12 mouse cellular contexts compared by ENCODE assay signal in genomic region chr17:80018239-80018975, GRCm38 (mm10). TPM values are rescaled to one million over a fixed set of nuclear protein-coding genes. Genes with fewer than 3 reads are reported as not detected.
DNase-seq lines count a peak whose midpoint lies in the region; ATAC-seq lines count a peak whose summit lies in the region.
"Had no signal": no experiment of that assay in that cellular context is flagged by ENCODE, and none has a peak within 500 bp of the region (broad histone marks: within the 10 kb centered on the region; RNA-seq: fewer than 3 reads in every experiment).

No protein-coding gene starts in this region.

- no peak overlapping the region for H3K4me3 ChIP-seq in heart, embryonic 15.5 days
- H3K4me3 ChIP-seq in neural tube, embryonic 12.5 days = no peak overlapping the region
- H3K4me3 ChIP-seq in limb, embryonic 11.5 days (ENCODE audit: low read depth, low read length) = no peak overlapping the region

- H3K36me3 ChIP-seq in heart, embryonic 15.5 days = no peaks in the 10 kb centered on the region
- no peaks in the 10 kb centered on the region for H3K36me3 ChIP-seq in neural tube, embryonic 12.5 days
- H3K36me3 ChIP-seq in limb, embryonic 11.5 days (ENCODE audit: control insufficient read depth, insufficient read depth, low read length) = no peaks in the 10 kb centered on the region
- H3K36me3 ChIP-seq: midbrain, embryonic 12.5 days had no signal

- ATAC-seq in heart, embryonic 15.5 days (replicated peaks; ENCODE audit: insufficient number of reproducible peaks, insufficient read depth, low FRiP score, low read depth) = no peak
- ATAC-seq in neural tube, embryonic 12.5 days (ENCODE audit: low FRiP score, low read depth) = peak; percentile 50; the same call in 1 of the 2 replicates
- 0 out of 2 replicates have a peak, but pooled peaks have one; percentile 12 for ATAC-seq in limb, embryonic 11.5 days (ENCODE audit: insufficient number of reproducible peaks, low FRiP score, low TSS enrichment, low read depth)

- H3K27ac ChIP-seq in heart, embryonic 15.5 days = no peak overlapping the region
- H3K27ac ChIP-seq in neural tube, embryonic 12.5 days = no peak overlapping the region
- no peak overlapping the region for H3K27ac ChIP-seq in limb, embryonic 11.5 days (replicated peaks; ENCODE audit: low read depth, low read length)
- H3K27ac ChIP-seq: kidney, postnatal 0 days; midbrain, embryonic 12.5 days had no signal

- no peaks in the 10 kb centered on the region for H3K9me3 ChIP-seq in heart, embryonic 15.5 days (replicated peaks)
- H3K9me3 ChIP-seq in neural tube, embryonic 12.5 days = no peaks in the 10 kb centered on the region
- H3K9me3 ChIP-seq in limb, embryonic 11.5 days (ENCODE audit: control insufficient read depth, low read length) = no peaks in the 10 kb centered on the region
- H3K9me3 ChIP-seq: midbrain, embryonic 12.5 days had no signal

- intact Hi-C loops in gastrocnemius, postnatal 36 days (cut with DNase I) = loop anchor here (10.0 kb wide), 1 partner anchor 664 kb away; the partner anchor contains the start of gene Cdc42ep3

- no peak for DNase-seq in heart, adult 9 months (ENCODE audit: low spot score in 2 of 2)
- no peak for DNase-seq in neural tube, embryonic 10.5 days (ENCODE audit: extremely low spot score, low spot score)
- DNase-seq in limb, embryonic 11.5 days (ENCODE audit: low spot score) = peak; percentile 20
- no peak for DNase-seq in gastrocnemius, postnatal 36 days
- DNase-seq in gastrocnemius, postnatal 10 days = no peak
- DNase-seq: cerebellum, adult 11 months; layer of hippocampus, adult 9-11 months; right cerebral cortex, adult 18-20 months had no signal

- peak overlapping the region; percentile 67 for H3K4me2 ChIP-seq in heart, embryonic 15.5 days
- H3K4me2 ChIP-seq in neural tube, embryonic 12.5 days (replicated peaks) = no peak overlapping the region
- no peak overlapping the region for H3K4me2 ChIP-seq in limb, embryonic 11.5 days (ENCODE audit: low read depth, severe bottlenecking)

- H3K27me3 ChIP-seq in heart, embryonic 15.5 days = no peaks in the 10 kb centered on the region
- H3K27me3 ChIP-seq in neural tube, embryonic 12.5 days (replicated peaks) = no peaks in the 10 kb centered on the region
- no peaks in the 10 kb centered on the region for H3K27me3 ChIP-seq in limb, embryonic 11.5 days (ENCODE audit: control insufficient read depth, insufficient read depth, low read length)
- H3K27me3 ChIP-seq: midbrain, embryonic 12.5 days had no signal

- H3K9ac ChIP-seq in heart, embryonic 15.5 days = no peak overlapping the region
- no peak overlapping the region for H3K9ac ChIP-seq in neural tube, embryonic 12.5 days
- no peak overlapping the region for H3K9ac ChIP-seq in limb, embryonic 11.5 days (ENCODE audit: low read length)
- H3K9ac ChIP-seq: midbrain, embryonic 12.5 days had no signal

- 47% methylated on average over 12 of the region's 12 CpGs for WGBS in heart, embryonic 15.5 days
- 68% methylated on average over 12 of the region's 12 CpGs for WGBS in neural tube, embryonic 12.5 days
- WGBS in limb, embryonic 11.5 days = 66% methylated on average over 12 of the region's 12 CpGs

- peaks cover 10% of the 10 kb centered on the region for H3K4me1 ChIP-seq in heart, embryonic 15.5 days (replicated peaks)
- no peaks in the 10 kb centered on the region; the same call in 1 of the 2 replicates for H3K4me1 ChIP-seq in neural tube, embryonic 12.5 days
- no peaks in the 10 kb centered on the region for H3K4me1 ChIP-seq in limb, embryonic 11.5 days (ENCODE audit: control insufficient read depth, insufficient read depth, low read length)

RNA-seq across cellular contexts. Expression of gene Hnrnpll, which starts 43.7 kb away (rescaled TPM):
- polyA plus RNA-seq in heart, embryonic 15.5 days (2015; fragmentation: Nextera tagmentation; extraction: Ambion mirVana) = 37.2 and 48.7 TPM in 2 replicates
- polyA plus RNA-seq in neural tube, embryonic 12.5 days (2016; fragmentation: Nextera tagmentation; extraction: Ambion mirVana) = 120 and 128 TPM in 2 replicates
- 118 TPM in 2 replicates for polyA plus RNA-seq in limb, embryonic 11.5 days (2014; fragmentation: Nextera tagmentation; extraction: Ambion mirVana)
- 10 to 100 TPM; 12.6 to 14.9 TPM for total RNA-seq in gastrocnemius, postnatal 36 days (2021)
- total RNA-seq in gastrocnemius, postnatal 10 days (2021) = 10 to 100 TPM; 22.9 to 27.7 TPM
